Mouse (Mus musculus): ENCODE measurements at regions not wholly inside any gene's neighbourhood (a gene's known extent, or its start where the extent isn't known, plus 50 kb on each side); places are given as distances from the start of the nearest gene placed in this dataset.

DNA sequence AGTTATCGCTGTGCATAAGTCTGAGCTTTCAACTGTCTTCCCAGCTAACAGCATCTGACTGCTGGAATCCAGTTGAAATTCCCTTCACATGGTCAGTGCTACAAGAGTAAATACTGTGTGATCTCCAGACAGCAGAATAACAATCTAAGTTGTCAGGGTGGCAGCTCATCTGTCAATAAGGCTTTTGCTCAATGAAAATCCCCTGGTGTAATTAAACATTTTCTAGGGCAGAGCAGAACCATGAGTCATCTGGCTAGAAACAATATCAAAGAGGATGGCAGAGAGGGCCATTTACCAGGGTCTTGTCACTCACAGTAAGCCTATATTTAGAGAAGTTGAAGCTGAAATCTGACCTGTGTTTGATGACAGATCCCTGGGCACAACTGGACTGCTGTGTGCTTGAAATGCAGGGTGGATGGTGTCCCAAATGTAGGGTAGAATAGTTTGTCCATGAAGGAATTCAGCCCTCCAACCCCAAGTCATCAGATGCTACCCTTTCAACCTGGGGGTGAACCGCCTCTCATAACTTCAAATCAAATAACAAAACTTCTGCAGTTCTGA is 675.8 kb upstream of the Acvr2a start:
- 97% methylated on average over 2 of the region's 2 CpGs for WGBS
- Histone ChIP-seq H3K36me3 (no peaks in the 10 kb centered on the region), H3K27me3 (replicated peaks) (no peaks in the 10 kb centered on the region)

DNA sequence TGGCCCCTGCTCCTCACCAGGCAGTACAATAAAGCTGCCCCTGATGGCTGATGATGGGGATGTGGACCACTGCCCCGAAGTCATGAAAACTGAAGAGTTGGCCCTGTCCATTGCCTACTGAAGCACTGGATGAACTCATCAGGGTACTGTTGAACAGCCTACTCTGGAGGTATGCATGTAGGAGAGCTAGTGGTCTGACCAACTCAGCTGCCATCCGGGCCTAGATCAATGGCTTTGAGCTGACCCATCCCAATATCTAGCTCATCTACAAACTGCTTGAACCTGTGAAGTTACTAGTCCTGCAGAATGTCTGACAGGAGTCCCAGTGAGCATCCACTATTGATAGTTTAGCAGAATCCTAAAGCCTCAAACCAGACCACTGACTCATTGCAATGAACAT is 672.6 kb upstream of the Acvr2a start:
- Histone ChIP-seq H3K27ac (replicated peaks) (no peak overlapping the region), H3K4me1 (no peaks in the 10 kb centered on the region), H3K4me3 (replicated peaks) (no peak overlapping the region), H3K36me3 (no peaks in the 10 kb centered on the region), H3K9me3 (replicated peaks) (no peaks in the 10 kb centered on the region), H3K27me3 (replicated peaks) (no peaks in the 10 kb centered on the region), H3K4me2 (no peak overlapping the region), H3K9ac (replicated peaks) (no peak overlapping the region)
- 95% methylated on average over 2 of the region's 2 CpGs for WGBS
- ATAC-seq (ENCODE audit: low FRiP score): no peak

More for the DNA sequence above, 675.8 kb upstream of the Acvr2a start:
- Histone ChIP-seq H3K4me2 (no peak overlapping the region), H3K4me3 (replicated peaks) (no peak overlapping the region), H3K9ac (replicated peaks) (no peak overlapping the region), H3K4me1 (no peaks in the 10 kb centered on the region), H3K9me3 (replicated peaks) (no peaks in the 10 kb centered on the region), H3K27ac (replicated peaks) (no peak overlapping the region)
- no peak for ATAC-seq (ENCODE audit: low FRiP score)

DNA sequence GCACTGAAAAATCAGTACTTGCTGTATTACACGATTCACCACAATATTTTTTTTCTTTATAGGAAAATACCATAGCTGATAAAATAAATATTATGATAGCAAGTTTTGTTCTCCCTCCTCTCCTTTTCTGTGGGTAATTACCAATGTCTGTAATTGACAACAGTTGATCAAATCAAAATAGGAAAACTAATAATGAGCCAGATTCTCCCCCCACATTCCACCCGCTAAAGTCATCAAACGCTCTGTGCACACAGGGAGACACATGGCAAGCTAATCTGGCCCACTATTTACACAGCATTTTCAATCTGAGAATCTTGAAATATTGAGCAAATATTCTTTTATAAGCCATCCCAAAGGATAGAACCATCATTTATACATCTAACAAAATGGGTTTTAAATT is 659.2 kb upstream of the Acvr2a start:
- ATAC-seq (ENCODE audit: low FRiP score): no peak
- WGBS: 87% methylated on average over 3 of the region's 3 CpGs
- Histone ChIP-seq H3K4me1 (no peaks in the 10 kb centered on the region), H3K27me3 (replicated peaks) (no peaks in the 10 kb centered on the region), H3K27ac (replicated peaks) (no peak overlapping the region), H3K36me3 (no peaks in the 10 kb centered on the region), H3K4me2 (no peak overlapping the region), H3K4me3 (replicated peaks) (no peak overlapping the region), H3K9ac (replicated peaks) (no peak overlapping the region), H3K9me3 (replicated peaks) (no peaks in the 10 kb centered on the region)

DNA sequence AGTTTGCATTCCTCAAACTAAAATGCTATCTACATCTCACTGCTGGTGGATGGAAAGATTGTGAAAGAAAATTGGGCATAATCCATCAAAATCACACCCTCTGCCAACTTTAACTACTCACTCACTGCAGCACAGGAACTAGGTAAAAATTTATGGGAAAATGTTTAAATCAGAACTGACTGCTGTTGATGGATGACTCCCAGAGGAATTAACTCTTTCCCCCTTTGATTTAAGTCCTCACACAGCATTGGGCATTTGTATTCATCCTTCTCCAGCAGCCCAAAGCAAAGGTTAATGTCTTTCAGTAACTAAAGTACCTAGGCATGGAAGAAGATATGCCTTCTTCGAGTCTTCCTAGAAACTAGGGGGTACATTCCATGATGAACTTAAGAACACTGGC is 641.3 kb upstream of the Acvr2a start:
- 65% methylated on average over 1 of the region's 1 CpGs for WGBS
- Histone ChIP-seq H3K27me3 (replicated peaks) (no peaks in the 10 kb centered on the region), H3K27ac (replicated peaks) (no peak overlapping the region), H3K9me3 (replicated peaks) (no peaks in the 10 kb centered on the region), H3K36me3 (no peaks in the 10 kb centered on the region), H3K4me1 (no peaks in the 10 kb centered on the region), H3K9ac (replicated peaks) (no peak overlapping the region), H3K4me3 (replicated peaks) (no peak overlapping the region), H3K4me2 (no peak overlapping the region)
- ATAC-seq (ENCODE audit: low FRiP score): no peak

DNA sequence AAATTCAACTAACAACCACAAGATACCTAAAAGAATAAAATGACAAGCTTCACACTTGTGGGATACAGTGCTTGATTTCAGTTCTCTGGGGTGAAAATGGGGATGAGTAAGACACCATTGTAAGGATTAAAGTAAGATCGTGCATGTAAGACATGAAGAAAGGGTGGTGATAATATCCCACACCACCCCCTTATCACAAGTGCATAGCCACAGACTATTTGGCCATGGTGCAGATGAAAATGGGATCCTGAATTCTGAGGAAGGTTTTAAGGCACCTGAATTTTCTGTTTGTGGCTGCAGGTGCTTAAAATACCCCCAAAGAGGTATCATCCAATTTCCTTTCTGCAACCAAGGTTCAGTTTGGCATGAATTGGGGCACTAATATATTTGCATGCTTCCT is 627.7 kb upstream of the Acvr2a start:
- Histone ChIP-seq H3K9me3 (replicated peaks) (no peaks in the 10 kb centered on the region), H3K9ac (replicated peaks) (no peak overlapping the region), H3K27me3 (replicated peaks) (no peaks in the 10 kb centered on the region), H3K4me2 (no peak overlapping the region), H3K4me1 (no peaks in the 10 kb centered on the region), H3K27ac (replicated peaks) (no peak overlapping the region), H3K36me3 (no peaks in the 10 kb centered on the region), H3K4me3 (replicated peaks) (no peak overlapping the region)
- no peak for ATAC-seq (ENCODE audit: low FRiP score)
- 87% methylated on average over 1 of the region's 1 CpGs for whole genome bisulfite sequencing

DNA sequence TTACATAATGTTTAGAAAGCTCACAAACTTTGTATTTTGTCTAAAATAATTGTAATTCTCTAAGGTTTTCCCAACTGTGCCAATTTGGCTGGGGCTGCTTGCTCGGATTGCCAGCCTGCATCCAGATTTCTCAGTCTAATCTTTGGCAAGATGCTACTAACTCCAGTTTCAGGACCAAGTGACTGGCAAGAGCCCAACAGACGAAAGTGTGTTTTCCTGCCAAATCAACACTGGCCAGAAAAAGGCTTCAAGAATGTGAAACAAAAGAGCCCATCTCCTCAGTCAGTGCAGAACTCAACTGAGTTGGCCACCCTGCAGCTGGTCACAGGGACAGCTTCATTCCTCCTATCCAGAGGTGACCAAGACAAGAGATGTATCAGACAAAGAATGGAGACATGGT is 627.3 kb upstream of the Acvr2a start:
- Histone ChIP-seq H3K9me3 (replicated peaks) (no peaks in the 10 kb centered on the region), H3K9ac (replicated peaks) (no peak overlapping the region), H3K4me1 (no peaks in the 10 kb centered on the region), H3K4me2 (no peak overlapping the region), H3K27me3 (replicated peaks) (no peaks in the 10 kb centered on the region), H3K4me3 (replicated peaks) (no peak overlapping the region), H3K36me3 (no peaks in the 10 kb centered on the region), H3K27ac (replicated peaks) (no peak overlapping the region)
- WGBS: 60% methylated on average over 2 of the region's 2 CpGs
- 0 out of 2 replicates have a peak, but pooled peaks have one; percentile 21 for ATAC-seq (ENCODE audit: low FRiP score)

DNA sequence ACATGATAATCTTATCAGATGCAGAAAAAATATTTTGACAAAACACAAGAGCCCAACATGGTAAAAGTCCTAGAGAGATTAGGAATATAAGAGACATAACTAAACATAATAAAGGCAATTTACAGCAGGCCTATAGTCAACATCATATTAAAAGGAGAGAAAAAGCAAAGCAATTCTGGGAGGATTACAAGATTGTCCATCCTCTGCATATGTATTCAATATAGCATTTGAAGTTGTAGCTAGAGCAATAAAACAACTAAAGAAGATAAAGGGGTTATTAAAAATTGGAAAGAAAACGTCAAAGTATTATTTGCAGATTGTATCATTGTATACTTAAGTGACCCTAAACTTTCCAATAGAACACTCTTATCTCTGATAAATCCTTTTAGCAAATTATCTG is 602.1 kb upstream of the Acvr2a start:
- no peak overlapping the region for H3K27ac ChIP-seq (replicated peaks)
- no peak for ATAC-seq (ENCODE audit: low FRiP score)
- H3K4me3 ChIP-seq (replicated peaks): no peak overlapping the region
- H3K9me3 ChIP-seq (replicated peaks): no peaks in the 10 kb centered on the region
- WGBS: 71% methylated on average over 1 of the region's 1 CpGs
- no peak overlapping the region for H3K4me2 ChIP-seq
- no peak overlapping the region for H3K9ac ChIP-seq (replicated peaks)
- no peaks in the 10 kb centered on the region for H3K4me1 ChIP-seq
- no peaks in the 10 kb centered on the region for H3K27me3 ChIP-seq (replicated peaks)
- H3K36me3 ChIP-seq: no peaks in the 10 kb centered on the region

DNA sequence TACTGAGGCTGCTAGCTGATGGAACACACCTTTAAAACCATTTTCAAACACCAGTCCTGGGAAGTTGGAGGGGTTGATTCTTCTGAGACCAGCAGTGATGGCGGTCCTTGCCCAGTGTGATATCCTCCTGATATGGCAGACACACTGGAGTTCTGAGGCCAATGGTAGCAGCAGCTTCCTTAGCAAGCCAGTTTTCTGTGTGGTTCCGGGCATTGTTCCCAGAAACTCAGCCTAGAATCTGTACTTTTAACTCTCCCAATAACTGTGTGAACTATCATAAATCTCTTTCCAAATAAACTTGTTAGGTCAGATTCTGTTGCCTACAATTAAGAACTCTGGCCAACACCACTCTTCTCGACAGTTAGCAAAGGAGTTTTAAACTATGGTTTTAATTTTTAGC is 593.1 kb upstream of the Acvr2a start:
- WGBS: 87% methylated on average over 3 of the region's 3 CpGs
- no peak for ATAC-seq (ENCODE audit: low FRiP score)

DNA sequence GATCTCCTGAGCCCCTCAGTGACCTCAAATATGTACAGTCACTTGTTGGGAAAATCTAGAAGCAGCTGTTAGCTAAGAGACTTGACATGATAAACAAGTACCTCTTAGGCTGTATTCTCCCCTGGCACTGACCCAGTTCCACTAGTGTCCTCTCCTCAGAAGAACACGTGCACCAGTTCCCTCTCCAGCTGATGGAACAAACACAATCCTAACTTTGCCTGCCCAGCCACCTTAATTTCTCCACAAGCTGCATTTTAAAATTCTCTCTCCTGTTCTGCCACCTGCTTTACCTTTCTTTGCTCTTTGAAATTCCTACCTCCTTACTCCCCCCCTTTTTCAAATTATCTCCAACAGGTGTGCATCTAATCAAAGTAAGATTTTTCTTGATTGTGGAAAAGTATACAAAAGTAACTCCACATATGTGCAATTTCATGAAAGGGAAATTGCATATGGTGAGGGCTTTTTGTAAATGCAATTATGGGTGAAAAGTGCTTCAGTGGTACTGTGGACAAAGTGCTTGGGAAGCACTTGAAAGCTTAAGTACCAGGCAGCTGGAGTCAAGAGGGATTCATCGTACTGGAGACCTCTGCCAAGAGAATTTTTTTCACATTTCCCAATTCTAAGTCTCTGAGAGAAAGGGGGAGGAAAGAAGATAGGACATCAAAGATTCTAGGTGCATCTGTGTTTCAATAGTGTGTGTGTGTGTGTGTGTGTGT is 590.7 kb upstream of the Acvr2a start:
- Histone ChIP-seq H3K4me1 (no peaks in the 10 kb centered on the region), H3K27ac (replicated peaks) (no peak overlapping the region), H3K9me3 (replicated peaks) (no peaks in the 10 kb centered on the region), H3K9ac (replicated peaks) (no peak overlapping the region), H3K4me3 (replicated peaks) (no peak overlapping the region), H3K4me2 (no peak overlapping the region), H3K27me3 (replicated peaks) (no peaks in the 10 kb centered on the region), H3K36me3 (no peaks in the 10 kb centered on the region)
- no peak for ATAC-seq (ENCODE audit: low FRiP score)
- 86% methylated on average over 2 of the region's 2 CpGs for WGBS

More for the DNA sequence above, 593.1 kb upstream of the Acvr2a start:
- Histone ChIP-seq H3K4me2 (no peak overlapping the region), H3K4me1 (no peaks in the 10 kb centered on the region), H3K4me3 (replicated peaks) (no peak overlapping the region), H3K27ac (replicated peaks) (no peak overlapping the region), H3K9ac (replicated peaks) (no peak overlapping the region), H3K9me3 (replicated peaks) (no peaks in the 10 kb centered on the region), H3K36me3 (no peaks in the 10 kb centered on the region), H3K27me3 (replicated peaks) (no peaks in the 10 kb centered on the region)

DNA sequence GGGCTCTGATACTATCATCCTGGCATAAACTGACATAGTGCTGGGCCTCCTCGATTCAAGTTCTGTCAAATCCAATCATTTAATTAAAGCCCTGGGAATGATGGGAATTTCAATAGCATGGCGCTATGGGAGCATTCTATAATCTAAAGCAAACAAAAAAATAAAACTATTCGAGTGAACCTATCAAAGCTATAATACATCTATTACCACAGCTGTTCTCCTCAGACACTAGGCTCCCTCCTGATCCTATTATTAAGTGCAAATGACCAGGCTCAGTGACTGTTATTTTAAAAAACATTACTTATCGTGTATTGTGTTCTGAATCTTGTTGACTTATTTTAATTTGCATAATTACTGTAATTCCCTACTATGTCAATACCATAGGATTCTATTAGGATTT is 563.7 kb upstream of the Acvr2a start:
- H3K9me3 ChIP-seq (replicated peaks): no peaks in the 10 kb centered on the region
- ATAC-seq (ENCODE audit: low FRiP score): no peak
- no peaks in the 10 kb centered on the region for H3K27me3 ChIP-seq (replicated peaks)
- H3K4me3 ChIP-seq (replicated peaks): no peak overlapping the region
- WGBS: 68% methylated on average over 4 of the region's 4 CpGs
- no peaks in the 10 kb centered on the region for H3K36me3 ChIP-seq
- H3K27ac ChIP-seq (replicated peaks): no peak overlapping the region
- H3K4me1 ChIP-seq: no peaks in the 10 kb centered on the region
- no peak overlapping the region for H3K4me2 ChIP-seq
- H3K9ac ChIP-seq (replicated peaks): no peak overlapping the region

DNA sequence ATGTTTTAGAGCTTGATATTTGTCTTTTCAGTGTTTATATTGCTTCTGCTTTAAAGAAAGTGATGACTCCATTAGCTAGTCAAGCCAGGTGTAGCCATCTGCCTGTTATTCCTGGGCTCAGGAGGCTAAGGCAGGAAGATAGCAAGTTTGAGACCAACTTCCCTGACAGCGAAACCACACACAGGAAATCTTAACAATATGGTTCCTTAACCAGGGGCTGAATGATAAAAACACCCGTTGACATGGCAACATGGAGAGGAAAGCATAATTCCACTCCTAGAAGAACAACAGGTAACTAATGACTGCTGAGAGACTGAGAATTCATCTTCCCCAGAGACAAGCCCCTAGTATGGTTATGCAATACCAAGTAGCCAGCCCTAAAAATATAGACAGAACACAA is 553.6 kb upstream of the Acvr2a start:
- H3K9me3 ChIP-seq (replicated peaks): no peaks in the 10 kb centered on the region
- ATAC-seq (ENCODE audit: low FRiP score): no peak
- no peak overlapping the region for H3K4me2 ChIP-seq
- H3K27me3 ChIP-seq (replicated peaks): no peaks in the 10 kb centered on the region
- no peaks in the 10 kb centered on the region for H3K4me1 ChIP-seq
- no peak overlapping the region for H3K27ac ChIP-seq (replicated peaks)
- H3K4me3 ChIP-seq (replicated peaks): no peak overlapping the region
- 74% methylated on average over 2 of the region's 2 CpGs for WGBS
- no peaks in the 10 kb centered on the region for H3K36me3 ChIP-seq
- no peak overlapping the region for H3K9ac ChIP-seq (replicated peaks)

Data from neural tube, embryonic 15.5 days (tissue).